Mouse (Mus musculus): ENCODE measurements around the gene Hspa14. TPM values are rescaled to one million over a fixed set of nuclear protein-coding genes. Genes with fewer than 3 reads are reported as not detected.

The Hspa14 gene
- total and polyA plus RNA-seq, 3 experiments, result 87.4 to 131 (median 88.0) TPM

DNA sequence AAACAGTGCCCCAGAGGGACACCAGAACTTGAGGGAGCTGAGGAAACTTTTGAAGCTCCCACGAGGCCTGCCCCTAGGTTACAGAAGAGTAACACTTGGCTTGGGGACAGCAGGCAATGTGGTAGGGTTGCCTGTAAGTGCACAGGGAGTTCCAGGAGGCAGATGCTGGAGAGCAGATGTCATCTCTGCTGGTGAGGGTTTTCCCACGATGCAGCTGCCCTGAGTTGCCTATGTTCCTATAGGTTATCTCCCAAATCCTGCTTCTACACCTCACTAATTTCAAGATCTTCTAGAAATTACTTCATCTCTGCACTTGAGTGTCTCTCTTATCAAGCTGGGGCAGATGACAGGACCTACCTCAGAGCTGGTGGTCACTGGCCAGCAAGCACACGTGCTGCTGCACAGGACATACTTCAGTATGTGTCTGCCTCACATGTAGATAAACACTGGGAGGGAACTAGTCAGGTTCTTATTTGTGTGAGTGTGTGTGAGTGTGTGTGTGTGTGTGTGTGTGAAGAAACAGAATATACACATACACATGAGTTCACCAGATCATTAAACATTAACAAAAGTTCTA lies 18.7 kb downstream of the Hspa14 start:
- Histone ChIP-seq H3K27me3 (replicated peaks) (no peaks in the 10 kb centered on the region), H3K36me3 (replicated peaks in 1 of 2; ENCODE audit: control insufficient read depth in 1 of 2, insufficient read depth in 1 of 2, low read length in 1 of 2) (peaks cover 60 to 85% of the 10 kb centered on the region in 2 experiments), H3K4me2 (ENCODE audit: insufficient read depth, low read depth, poor library complexity, severe bottlenecking) (no peak overlapping the region), H3K4me1 (ENCODE audit: control insufficient read depth in 1 of 2, insufficient read depth in 2 of 2) (peaks cover 0 to 9% of the 10 kb centered on the region in 2 experiments; a peak in 2 of 4 replicates), H3K9ac (ENCODE audit: insufficient read depth, low read depth) (no peak overlapping the region), H3K4me3 (replicated peaks in 1 of 3; ENCODE audit: low read depth in 2 of 3, low read length in 2 of 3, poor library complexity in 1 of 3) (no peak overlapping the region), H3K79me2 (replicated peaks; ENCODE audit: control insufficient read depth, extremely low read depth, insufficient read depth, poor library complexity, severe bottlenecking) (0 out of 2 replicates have a peak, but pooled peaks cover under 1% of the 10 kb centered on the region), H3K27ac (ENCODE audit: insufficient read depth, low read depth) (no peak overlapping the region), H3K9me3 (replicated peaks; ENCODE audit: low read length) (no peaks in the 10 kb centered on the region)
- no peak for DNase-seq (ENCODE audit: extremely low read depth)
- dilution Hi-C loops (cut with MboI; ENCODE audit: extremely low pct_ligation_motif_present, extremely low pct_unique_long_range_greater_than_20kb, low sequenced_read_pairs) (no loop called here), in situ Hi-C loops (cut with MboI; ENCODE audit: low pct_ligation_motif_present, low pct_unique_long_range_greater_than_20kb, low sequenced_read_pairs) (no loop called here)
- TF ChIP-seq ZMIZ1 (IDR thresholded peaks at IDR 0.05; ENCODE audit: low read depth, low read length), result no peak
- no peak for TF ChIP-seq RAD21 (IDR thresholded peaks at IDR 0.05; ENCODE audit: low read depth, low read length)
- TF ChIP-seq UBTF (IDR thresholded peaks at IDR 0.05; ENCODE audit: low read depth, low read length), result no peak
- no peak for TF ChIP-seq USF1 (IDR thresholded peaks at IDR 0.05; ENCODE audit: low read depth, low read length)
- TF ChIP-seq RCOR1 (conservative IDR thresholded peaks at IDR 0.05; ENCODE audit: low read depth, low read length), result no peak
- no peak for TF ChIP-seq MAFK (IDR thresholded peaks at IDR 0.05; ENCODE audit: insufficient replicate concordance, low read length)
- TF ChIP-seq MXI1 (IDR thresholded peaks at IDR 0.05; ENCODE audit: low read depth, low read length), result no peak
- TF ChIP-seq MEF2A (IDR thresholded peaks at IDR 0.05; ENCODE audit: borderline replicate concordance, low read depth, low read length), result no peak

DNA sequence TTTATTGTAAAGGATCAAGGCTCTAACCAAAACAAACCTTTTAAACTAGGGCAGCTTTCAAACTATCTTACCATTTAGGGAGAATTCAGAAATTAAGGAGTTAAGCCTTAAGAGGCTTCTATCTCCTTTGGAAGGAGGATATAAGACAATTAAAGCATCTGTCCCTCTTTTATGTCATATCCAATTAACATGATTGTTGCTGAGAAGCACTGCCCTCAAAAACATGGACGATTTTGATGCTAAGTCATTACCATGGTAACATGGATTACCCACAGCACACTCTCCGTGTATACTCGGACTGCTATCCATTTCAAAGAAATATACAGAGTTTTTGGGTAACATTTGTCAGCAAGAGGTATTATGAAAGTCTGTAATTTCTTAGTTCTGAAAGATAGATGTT lies 22.8 kb downstream of the Hspa14 start:
- Histone ChIP-seq H3K4me2 (ENCODE audit: insufficient read depth, low read depth, poor library complexity, severe bottlenecking) (no peak overlapping the region), H3K27ac (ENCODE audit: insufficient read depth, low read depth) (no peak overlapping the region), H3K9me3 (replicated peaks; ENCODE audit: low read length) (no peaks in the 10 kb centered on the region), H3K9ac (ENCODE audit: insufficient read depth, low read depth) (no peak overlapping the region), H3K4me1 (ENCODE audit: control insufficient read depth in 1 of 2, insufficient read depth in 2 of 2) (peaks cover 0 to 9% of the 10 kb centered on the region in 2 experiments; a peak in 2 of 4 replicates), H3K79me2 (replicated peaks; ENCODE audit: control insufficient read depth, extremely low read depth, insufficient read depth, poor library complexity, severe bottlenecking) (no peaks in the 10 kb centered on the region), H3K4me3 (replicated peaks in 1 of 3; ENCODE audit: low read depth in 2 of 3, low read length in 2 of 3, poor library complexity in 1 of 3) (no peak overlapping the region), H3K27me3 (replicated peaks) (no peaks in the 10 kb centered on the region), H3K36me3 (replicated peaks in 1 of 2; ENCODE audit: control insufficient read depth in 1 of 2, insufficient read depth in 1 of 2, low read length in 1 of 2) (peaks cover 34 to 53% of the 10 kb centered on the region in 2 experiments)
- TF ChIP-seq MYC (IDR thresholded peaks at IDR 0.05; ENCODE audit: low read depth, low read length), result no peak
- TF ChIP-seq USF2 (conservative IDR thresholded peaks at IDR 0.05; ENCODE audit: low read depth, low read length), result no peak
- TF ChIP-seq NRF1 (IDR thresholded peaks at IDR 0.05; ENCODE audit: low read depth, low read length), result no peak
- TF ChIP-seq SIN3A (IDR thresholded peaks at IDR 0.05; ENCODE audit: low read length), result no peak
- TF ChIP-seq CTCF (conservative IDR thresholded peaks at IDR 0.05 in 1 of 2, IDR thresholded peaks at IDR 0.05 in 1 of 2; ENCODE audit: low read depth in 2 of 2, low read length in 2 of 2), result no peak
- TF ChIP-seq MAZ (IDR thresholded peaks at IDR 0.05; ENCODE audit: low read depth, low read length), result no peak
- no peak for TF ChIP-seq BHLHE40 (IDR thresholded peaks at IDR 0.05; ENCODE audit: low read depth, low read length)
- TF ChIP-seq CHD2 (IDR thresholded peaks at IDR 0.05; ENCODE audit: low read length), result no peak
- TF ChIP-seq MAX (IDR thresholded peaks at IDR 0.05; ENCODE audit: low read length), result no peak
- TF ChIP-seq JUND (conservative IDR thresholded peaks at IDR 0.05; ENCODE audit: low read depth, low read length), result no peak
- TF ChIP-seq ZKSCAN1 (IDR thresholded peaks at IDR 0.05; ENCODE audit: borderline replicate concordance, low read depth, low read length), result no peak
- TF ChIP-seq ZC3H11A (IDR thresholded peaks at IDR 0.05; ENCODE audit: low read depth, low read length), result no peak
- TF ChIP-seq CHD1 (IDR thresholded peaks at IDR 0.05; ENCODE audit: low read depth, low read length), result no peak
- TF ChIP-seq ZMIZ1 (IDR thresholded peaks at IDR 0.05; ENCODE audit: low read depth, low read length), result no peak
- TF ChIP-seq RAD21 (IDR thresholded peaks at IDR 0.05; ENCODE audit: low read depth, low read length), result no peak
- no peak for TF ChIP-seq MEF2A (IDR thresholded peaks at IDR 0.05; ENCODE audit: borderline replicate concordance, low read depth, low read length)
- TF ChIP-seq MXI1 (IDR thresholded peaks at IDR 0.05; ENCODE audit: low read depth, low read length), result no peak
- no peak for TF ChIP-seq ELF1 (IDR thresholded peaks at IDR 0.05; ENCODE audit: low read depth, low read length)
- TF ChIP-seq NELFE (IDR thresholded peaks at IDR 0.05; ENCODE audit: low read depth, low read length), result no peak
- dilution Hi-C loops (cut with MboI; ENCODE audit: extremely low pct_ligation_motif_present, extremely low pct_unique_long_range_greater_than_20kb, low sequenced_read_pairs) (no loop called here), in situ Hi-C loops (cut with MboI; ENCODE audit: low pct_ligation_motif_present, low pct_unique_long_range_greater_than_20kb, low sequenced_read_pairs) (no loop called here)
- DNase-seq (ENCODE audit: extremely low read depth), result no peak
